Mouse (Mus musculus): ENCODE measurements around the gene Itga2.

- TF ChIP-seq CTCF (IDR thresholded peaks at IDR 0.05; ENCODE audit: extremely low read depth, insufficient read depth, insufficient read length, insufficient replicate concordance): no peak
- TF ChIP-seq POLR2A (IDR thresholded peaks at IDR 0.05; ENCODE audit: low read depth, low read length): no peak
Observed at GRCm38 (mm10) chr13:114923331-114923730, 8.6 kb downstream of the Itga2 start.

All from spleen, adult 2 months (tissue).